Mouse (Mus musculus) erythroblast, embryonic 14.5 days (primary cell): ENCODE results near the gene Fto. TPM values are rescaled to one million over a fixed set of nuclear protein-coding genes. Genes with fewer than 3 reads are reported as not detected.

Experiments
- H3K27me3 ChIP-seq: 2 replicates; pipeline ENCODE4 v1.6.1; 2012; ENCODE audit warnings: inconsistent platforms; ENCODE audit not compliant: control insufficient read depth
- H3K36me3 ChIP-seq: 2 replicates; pipeline ENCODE4 v1.6.1; 2012; ENCODE audit warnings: mild to moderate bottlenecking, inconsistent platforms; ENCODE audit not compliant: control insufficient read depth
- H3K4me1 ChIP-seq: 2 replicates; pipeline ENCODE4 v1.6.1; 2012; ENCODE audit warnings: inconsistent platforms; ENCODE audit not compliant: control insufficient read depth
- H3K4me3 ChIP-seq: replicated peaks from 2 replicates; pipeline ENCODE3; 2012; ENCODE audit warnings: moderate library complexity, mild to moderate bottlenecking, inconsistent platforms
- H3K9me3 ChIP-seq: 2 replicates; pipeline ENCODE4 v1.6.1; 2012; ENCODE audit warnings: low read length, inconsistent platforms, mixed read lengths; ENCODE audit not compliant: control insufficient read depth
- GATA1 ChIP-seq: IDR thresholded peaks from 2 replicates; pipeline ENCODE4 v1.6.1; 2012; ENCODE audit warnings: low read length, inconsistent platforms, mixed read lengths
- TAL1 ChIP-seq: IDR thresholded peaks from 3 replicates; pipeline ENCODE4 v1.6.1; 2012; ENCODE audit warnings: low read length, inconsistent platforms, mixed read lengths
- polyA plus RNA-seq: library from polyadenylated mRNA; stranded (reverse); fragments of >175 nt; gene quantifications from 2 replicates; pipeline ENCODE4 v1.2.3, GENCODE M21; 2012

Fto gene
- polyA plus RNA-seq, 1 experiment: 0.33 TPM

DNA sequence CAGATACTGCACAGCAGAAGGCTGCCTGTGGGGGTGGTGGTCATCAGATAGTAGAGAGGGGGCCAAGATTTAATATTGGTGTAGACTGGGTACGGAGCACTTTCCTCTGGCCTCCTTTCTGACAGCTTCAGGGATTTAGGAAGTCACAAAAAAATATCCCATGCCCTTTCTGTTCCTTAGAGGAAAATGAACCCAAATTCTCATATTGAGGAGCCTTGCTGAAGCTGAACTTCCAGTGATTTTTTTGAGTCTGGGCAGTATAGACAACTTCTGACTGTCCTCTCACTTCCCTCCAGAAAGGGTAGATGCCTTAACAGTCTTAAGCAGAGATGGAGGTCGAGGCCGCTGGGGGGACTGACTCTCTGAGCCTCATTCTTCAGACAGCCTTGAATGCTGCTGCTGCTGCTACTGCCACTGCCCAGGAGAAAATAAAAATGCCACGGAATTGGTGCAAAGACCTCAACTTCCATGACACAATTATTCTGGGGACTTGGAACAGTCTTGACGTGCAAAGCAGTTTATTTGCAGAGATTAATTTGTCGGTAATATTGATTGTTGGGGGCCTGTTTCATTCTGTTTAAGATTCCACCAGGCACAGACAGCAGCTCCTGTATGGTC, 398.8 kb downstream of the Fto start:
- Histone ChIP-seq H3K4me1 (no peaks in the 10 kb centered on the region), H3K27me3 (peaks cover 50% of the 10 kb centered on the region), H3K9me3 (no peaks in the 10 kb centered on the region), H3K36me3 (no peaks in the 10 kb centered on the region), H3K4me3 (no peak overlapping the region)
- TF ChIP-seq TAL1: no peak
- no peak for TF ChIP-seq GATA1

DNA sequence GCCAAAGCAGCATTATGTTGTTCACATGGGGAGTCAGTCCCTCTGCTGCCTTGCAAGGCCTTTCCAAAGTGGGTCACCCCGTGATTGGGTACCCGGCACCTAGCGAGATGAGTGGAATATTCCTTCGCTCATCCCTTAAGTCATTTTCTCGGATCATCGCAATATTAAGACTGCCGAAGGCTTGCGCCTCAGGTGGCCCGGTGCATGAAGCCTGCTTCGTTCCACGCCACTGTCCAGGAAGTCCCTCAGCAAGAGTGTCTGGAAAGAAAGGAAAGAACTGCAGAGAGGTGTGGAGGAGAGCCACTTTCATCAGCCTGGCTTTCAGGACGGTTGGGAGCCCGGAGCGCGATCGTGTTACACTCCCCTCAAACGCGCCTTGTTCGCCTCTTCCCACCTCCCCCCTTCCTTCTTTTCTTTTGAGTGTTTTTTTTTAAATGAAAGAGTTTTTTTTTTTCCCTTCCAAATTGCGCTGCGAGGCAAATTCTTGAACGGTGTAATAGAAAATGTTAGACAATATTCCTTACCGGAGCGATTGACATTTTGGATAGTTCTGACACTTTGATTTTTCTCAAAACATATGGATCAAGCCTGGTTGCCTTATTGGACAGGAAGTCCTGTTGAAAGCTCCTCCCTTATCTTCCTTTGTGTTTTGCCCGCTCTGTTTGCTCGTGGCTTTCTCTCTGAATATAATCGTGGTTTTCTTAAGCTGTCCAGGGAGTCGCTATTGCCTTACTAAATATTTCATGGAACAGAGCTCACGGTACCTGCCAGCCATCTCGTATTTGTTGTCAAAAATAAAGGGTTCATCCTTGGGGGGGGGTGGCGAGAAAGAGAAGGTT, 399.6 kb downstream of the Fto start:
- Histone ChIP-seq H3K4me1 (no peaks in the 10 kb centered on the region), H3K9me3 (no peaks in the 10 kb centered on the region), H3K4me3 (no peak overlapping the region), H3K36me3 (no peaks in the 10 kb centered on the region), H3K27me3 (peaks cover 50% of the 10 kb centered on the region)
- TF ChIP-seq GATA1: no peak
- TF ChIP-seq TAL1: no peak

DNA sequence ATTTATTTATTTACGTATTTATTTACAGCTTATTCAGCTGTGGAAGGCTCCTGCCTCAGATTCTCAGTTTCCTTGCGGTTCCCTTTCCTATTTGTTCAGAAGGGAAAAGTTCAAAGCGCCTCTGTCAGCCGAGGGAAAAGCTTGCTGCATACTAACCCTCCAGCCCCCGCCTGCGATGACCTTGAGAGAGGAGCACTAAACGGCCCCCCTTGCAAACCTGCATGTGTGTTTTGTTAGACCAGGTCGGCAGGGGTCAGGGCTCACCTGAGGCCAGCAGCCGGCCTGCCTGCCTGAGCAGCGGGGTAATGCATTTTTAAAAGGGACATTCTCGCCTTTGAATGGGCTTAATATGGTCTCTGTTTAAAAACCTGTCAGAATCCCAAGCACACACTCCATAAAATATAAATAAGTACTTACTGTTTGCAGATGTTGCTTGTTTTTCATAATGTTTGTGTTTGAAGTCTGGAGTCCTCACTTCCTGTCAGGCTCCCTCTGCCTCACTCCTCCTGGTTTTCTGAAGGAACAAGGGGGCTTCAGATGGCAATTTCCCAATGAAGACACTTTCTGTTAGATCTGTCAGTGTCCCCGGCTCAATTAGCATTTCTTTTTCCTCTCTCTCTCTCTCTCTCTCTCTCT, 400.5 kb downstream of the Fto start:
- TF ChIP-seq GATA1: no peak
- TF ChIP-seq TAL1: no peak
- Histone ChIP-seq H3K4me3 (no peak overlapping the region), H3K9me3 (no peaks in the 10 kb centered on the region), H3K27me3 (peaks cover 50% of the 10 kb centered on the region), H3K4me1 (no peaks in the 10 kb centered on the region), H3K36me3 (no peaks in the 10 kb centered on the region)

- no peaks in the 10 kb centered on the region for H3K36me3 ChIP-seq
- H3K9me3 ChIP-seq: no peaks in the 10 kb centered on the region
- no peak overlapping the region for H3K4me3 ChIP-seq
- H3K4me1 ChIP-seq: no peaks in the 10 kb centered on the region
- TF ChIP-seq GATA1: no peak
- no peak for TF ChIP-seq TAL1
- peaks cover 49% of the 10 kb centered on the region for H3K27me3 ChIP-seq
Observed at GRCm38 (mm10) chr8:91714733-91715132, 401.4 kb downstream of the Fto start.

- H3K4me1 ChIP-seq: no peaks in the 10 kb centered on the region
- H3K36me3 ChIP-seq: no peaks in the 10 kb centered on the region
- no peaks in the 10 kb centered on the region for H3K9me3 ChIP-seq
- TF ChIP-seq GATA1 (no peak), TAL1 (no peak)
- H3K27me3 ChIP-seq: peaks cover 43% of the 10 kb centered on the region
- H3K4me3 ChIP-seq: no peak overlapping the region
Observed at GRCm38 (mm10) chr8:91715387-91716085, 402.2 kb downstream of the Fto start.

Other genes with a start within 250 kb of the Fto start
- gene Rbl2, start 243.5 kb upstream of the Fto start, polyA plus RNA-seq: 0.13 and 0.19 TPM in 2 replicates
- gene Aktip, start 113.5 kb upstream of the Fto start, polyA plus RNA-seq: not detected in 2 replicates
- gene Rpgrip1l, start 263 bp upstream of the Fto start, polyA plus RNA-seq: 0.02 and 0.03 TPM in 2 replicates